Mouse (Mus musculus): ENCODE results near the gene Smyd3.

Gene Smyd3

DNA sequence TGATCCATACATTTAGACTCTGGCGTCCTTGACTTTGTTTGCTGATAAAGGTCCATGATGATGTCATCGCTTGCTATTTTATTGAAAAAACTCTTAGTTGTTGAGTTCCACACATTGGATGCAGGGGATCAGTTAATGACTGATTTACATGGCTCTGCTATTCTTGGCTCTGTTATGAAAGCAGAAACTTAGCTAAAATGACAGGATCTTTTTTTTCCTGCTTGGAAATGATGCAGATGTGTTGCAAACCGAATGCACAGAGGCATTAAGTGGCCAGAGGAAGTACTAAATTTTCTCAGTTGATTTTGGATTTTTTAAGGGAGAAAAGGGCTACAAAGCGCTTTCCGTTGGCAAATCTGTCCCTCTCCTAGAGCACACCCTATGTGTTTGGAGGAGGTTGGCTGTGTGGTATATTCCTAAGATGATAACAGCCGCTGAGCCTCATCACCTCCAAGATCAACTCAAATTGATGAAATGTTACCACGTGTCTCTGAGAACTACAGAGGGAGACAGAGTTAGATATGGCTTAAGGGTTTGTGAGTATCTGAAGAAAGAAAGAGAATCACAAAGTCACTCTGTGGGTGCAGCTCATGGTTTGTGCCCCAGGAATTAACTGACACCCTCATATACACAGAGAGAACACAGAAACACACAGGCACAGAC lies 402.9 kb downstream of the Smyd3 start:
- no peak for DNase-seq (ENCODE audit: low spot score)

DNA sequence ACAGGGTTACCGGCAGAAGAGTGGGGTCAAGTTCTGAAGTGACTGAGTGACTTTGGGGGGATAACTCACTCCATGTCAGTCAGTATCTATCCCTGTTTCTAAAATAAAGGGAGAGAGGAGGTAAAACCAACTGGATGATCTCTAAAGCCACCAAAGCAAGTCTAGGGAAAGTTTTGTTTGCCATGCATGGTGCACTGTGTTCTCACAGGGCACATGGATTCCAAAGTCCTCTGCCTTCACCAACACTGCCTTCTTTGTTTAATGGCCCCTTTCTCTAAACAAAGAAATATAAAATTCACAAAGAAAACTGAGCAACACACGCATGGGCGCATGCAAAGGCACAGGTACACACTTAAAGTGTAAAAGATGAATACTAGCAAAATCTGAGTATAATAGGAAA lies 403.5 kb downstream of the Smyd3 start:
- no peak for DNase-seq (ENCODE audit: low spot score)

DNA sequence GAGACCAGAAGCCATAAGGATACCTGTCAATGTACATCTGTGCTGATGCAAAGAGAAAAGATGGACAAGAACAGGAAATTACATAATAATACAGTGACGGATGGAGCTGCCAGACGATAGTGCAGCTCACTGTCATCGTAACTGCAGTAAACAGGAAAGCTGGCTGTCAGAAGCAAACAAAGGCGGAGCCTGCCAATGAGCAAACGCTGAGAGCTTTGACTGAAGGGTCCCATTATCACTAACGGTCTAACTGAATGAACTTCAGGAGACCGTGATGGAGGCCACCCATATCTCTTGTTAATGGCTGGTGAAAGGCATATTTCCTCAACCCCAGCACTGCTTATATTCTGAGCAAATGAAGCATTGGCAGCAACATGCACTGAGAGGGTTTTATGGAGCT lies 409.1 kb downstream of the Smyd3 start:
- no peak for DNase-seq (ENCODE audit: low spot score)

DNA sequence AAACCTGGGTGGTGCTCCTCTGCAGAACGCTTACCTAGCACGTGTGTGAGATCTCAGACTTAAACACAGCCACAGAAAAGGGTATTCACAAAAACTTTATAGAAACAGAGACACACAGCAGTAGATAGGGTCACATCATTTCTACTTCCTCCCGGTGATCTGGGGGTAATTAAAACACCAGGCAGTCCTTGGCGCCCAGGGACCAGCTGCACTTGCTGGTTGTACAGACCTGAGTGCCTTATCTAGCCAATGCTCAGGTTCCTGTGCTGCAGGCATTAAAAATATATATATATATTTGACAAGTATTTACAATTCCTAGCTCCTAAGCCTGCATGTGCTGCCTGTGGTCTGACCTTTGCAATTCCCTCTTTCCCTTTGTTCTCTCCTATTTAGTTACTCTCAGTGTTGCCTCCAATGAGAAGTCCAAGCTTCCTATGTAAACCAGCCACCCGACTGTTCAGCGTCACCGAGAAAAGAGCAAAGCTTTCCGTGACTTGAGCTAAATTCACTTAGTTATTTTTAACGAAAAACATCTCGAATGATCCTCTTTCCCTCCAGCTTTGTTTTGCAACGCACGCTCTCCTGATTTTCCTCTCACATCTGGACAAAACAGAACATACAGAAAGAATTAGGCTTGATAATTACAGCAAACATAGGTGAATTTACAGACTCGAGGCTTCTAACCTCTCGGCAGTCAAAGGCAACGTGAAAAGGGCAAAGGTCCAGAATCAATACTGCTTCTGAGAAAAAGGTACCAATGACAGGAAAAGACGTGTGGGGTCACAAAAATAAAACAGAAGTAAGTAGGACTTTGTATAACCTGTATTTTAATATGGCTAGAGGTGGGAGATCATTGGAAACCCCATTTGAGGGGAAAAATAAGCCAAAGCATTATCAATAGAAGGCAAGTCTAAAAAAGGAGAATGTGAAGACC lies 409.8 kb downstream of the Smyd3 start:
- no peak for DNase-seq (ENCODE audit: low spot score)

DNA sequence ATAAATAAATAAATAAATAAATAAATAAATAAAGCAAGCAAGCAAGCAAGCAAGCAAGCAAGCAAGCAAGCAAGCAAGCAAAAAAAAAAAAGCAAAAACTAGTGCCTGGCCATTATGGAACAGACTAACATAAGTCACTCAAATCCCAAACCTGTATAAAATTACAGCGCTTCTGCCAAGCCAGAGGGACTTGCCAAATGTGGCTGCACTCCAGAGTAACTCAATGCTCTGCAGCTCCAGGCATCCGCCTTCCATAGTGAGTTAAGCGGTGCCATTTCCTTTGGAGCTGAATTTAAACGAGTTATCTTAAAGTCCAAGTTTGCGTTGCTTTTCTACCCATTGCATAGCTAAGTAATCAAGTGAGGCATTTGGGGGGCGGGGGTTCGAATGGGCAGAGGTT lies 410.6 kb downstream of the Smyd3 start:
- no peak for DNase-seq (ENCODE audit: low spot score)

DNA sequence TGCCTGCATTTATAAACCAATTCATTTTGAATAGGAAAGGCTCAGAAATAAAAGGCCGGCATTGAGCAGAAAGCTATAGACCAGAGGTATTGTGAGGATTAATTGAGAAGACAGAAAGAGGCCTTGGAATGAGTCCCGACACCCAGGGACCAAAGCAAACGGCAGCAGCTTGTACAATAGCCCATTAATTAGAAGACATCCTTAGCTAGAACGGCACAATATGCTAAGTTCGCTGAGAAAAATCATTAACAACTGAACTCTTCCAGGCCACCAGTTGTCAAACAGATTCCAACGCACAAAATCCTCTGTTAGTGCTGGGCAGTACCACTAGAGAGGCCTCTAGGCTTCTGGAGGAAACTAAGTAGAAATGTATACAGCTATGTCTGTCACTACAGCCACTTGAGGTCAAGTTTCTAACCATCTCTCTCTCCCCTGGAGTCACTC lies 411.1 kb downstream of the Smyd3 start:
- DNase-seq (ENCODE audit: low spot score): no peak

DNA sequence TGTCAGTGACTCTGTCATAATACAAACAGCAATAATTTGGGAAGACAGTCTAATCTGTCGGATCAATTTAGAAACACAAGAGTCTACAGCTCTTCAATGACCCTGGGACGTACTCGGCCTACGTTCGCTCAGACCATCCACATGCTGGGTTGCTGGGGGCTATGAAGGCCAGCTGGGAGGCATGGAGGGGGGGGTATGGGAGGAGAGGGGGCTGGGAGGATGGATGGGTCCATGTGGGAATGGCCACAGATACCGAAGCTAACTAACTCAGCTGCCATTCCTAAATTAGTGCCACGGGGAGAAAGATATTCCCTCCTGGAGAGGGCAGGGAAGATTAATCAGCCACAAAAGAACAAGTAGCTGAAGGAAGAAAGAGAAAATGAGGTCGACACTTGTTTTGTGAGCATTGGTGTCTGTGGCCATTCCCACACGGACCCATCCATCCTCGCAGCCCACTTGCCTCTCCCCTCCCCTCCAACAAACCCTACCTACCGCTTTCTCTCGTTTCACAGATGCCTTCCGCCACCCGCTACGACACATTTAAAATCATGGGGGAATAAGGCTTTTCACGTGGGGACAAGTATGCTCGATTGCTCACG lies 411.6 kb downstream of the Smyd3 start:
- no peak for DNase-seq (ENCODE audit: low spot score)

DNA sequence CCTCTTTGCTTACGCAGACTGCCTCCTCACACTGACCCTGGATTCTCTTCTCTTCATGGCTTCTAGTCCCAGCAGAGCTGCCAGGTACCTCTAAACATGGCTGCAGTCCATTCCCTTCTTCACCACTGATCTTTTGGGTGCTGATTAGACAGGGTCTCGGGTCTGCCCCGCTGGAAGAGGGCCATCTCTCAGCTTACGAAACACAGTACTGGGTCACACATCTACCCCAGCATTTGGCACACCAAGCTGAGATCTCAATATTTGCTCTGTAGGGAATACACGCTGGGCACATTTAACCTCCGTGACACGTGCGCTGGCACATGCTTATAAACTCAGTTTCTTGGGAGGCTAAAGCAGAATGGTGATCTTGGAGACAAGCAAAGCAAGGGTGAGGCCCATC lies 413.4 kb downstream of the Smyd3 start:
- no peak for DNase-seq (ENCODE audit: low spot score)

DNA sequence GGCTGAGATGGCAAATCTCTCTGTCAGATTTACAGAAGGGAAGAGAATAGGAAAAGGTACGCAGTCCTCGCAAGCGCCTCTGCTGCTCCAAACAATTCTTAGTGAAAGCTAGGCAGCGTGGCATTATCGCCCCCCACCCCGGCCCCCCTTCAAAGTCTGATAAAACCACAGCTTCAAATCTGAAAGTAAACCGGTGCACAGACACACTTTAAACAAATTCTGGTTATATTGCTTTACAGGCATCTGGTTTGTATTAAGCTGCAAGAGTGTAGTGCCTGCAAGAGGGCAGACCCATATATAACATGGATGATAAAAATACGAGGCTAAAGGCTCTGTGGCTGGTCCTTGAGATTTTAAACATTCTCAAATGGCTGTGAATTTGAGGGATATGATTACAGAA lies 420.8 kb downstream of the Smyd3 start:
- no peak for DNase-seq (ENCODE audit: low spot score)

DNA sequence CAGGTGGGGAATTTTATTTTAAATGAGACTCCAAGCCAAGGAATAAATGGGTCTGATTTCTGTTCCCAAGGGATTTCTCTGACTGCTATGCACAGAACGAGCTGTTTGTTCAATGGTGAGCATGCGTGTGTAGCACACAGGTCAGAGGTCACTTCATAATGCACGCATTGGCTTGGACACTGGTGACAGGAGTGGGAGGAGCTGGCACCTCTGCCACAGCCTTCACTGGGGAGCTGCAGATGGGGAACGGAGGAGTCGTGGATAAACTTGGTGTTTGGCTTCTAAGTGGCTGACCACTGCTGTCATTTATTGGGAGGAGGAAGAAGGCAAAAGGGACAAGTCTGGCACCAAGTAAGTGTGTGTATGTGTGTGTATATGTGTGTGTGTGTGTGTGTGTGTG lies 421.5 kb downstream of the Smyd3 start:
- DNase-seq (ENCODE audit: low spot score): no peak

DNA sequence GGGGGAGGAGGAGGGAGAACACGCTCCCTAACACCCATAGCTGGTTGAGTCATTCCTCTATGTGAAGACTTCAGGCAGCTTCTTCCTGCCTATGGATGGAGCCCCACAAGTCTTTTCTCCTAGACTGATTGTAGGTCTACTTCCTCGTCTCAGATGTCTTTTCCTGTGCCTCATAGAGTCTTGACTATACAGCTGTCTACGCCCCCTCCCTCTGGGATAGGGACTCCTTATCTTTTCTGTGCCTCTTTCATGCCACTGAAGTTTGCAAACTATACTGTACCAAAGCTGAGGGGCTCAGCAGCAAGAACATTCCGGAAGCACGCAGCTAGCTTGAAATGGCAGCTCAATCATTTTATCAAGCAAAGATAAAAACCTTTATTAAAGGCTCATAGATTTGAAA lies 428.7 kb downstream of the Smyd3 start:
- no peak for DNase-seq (ENCODE audit: low spot score)

DNA sequence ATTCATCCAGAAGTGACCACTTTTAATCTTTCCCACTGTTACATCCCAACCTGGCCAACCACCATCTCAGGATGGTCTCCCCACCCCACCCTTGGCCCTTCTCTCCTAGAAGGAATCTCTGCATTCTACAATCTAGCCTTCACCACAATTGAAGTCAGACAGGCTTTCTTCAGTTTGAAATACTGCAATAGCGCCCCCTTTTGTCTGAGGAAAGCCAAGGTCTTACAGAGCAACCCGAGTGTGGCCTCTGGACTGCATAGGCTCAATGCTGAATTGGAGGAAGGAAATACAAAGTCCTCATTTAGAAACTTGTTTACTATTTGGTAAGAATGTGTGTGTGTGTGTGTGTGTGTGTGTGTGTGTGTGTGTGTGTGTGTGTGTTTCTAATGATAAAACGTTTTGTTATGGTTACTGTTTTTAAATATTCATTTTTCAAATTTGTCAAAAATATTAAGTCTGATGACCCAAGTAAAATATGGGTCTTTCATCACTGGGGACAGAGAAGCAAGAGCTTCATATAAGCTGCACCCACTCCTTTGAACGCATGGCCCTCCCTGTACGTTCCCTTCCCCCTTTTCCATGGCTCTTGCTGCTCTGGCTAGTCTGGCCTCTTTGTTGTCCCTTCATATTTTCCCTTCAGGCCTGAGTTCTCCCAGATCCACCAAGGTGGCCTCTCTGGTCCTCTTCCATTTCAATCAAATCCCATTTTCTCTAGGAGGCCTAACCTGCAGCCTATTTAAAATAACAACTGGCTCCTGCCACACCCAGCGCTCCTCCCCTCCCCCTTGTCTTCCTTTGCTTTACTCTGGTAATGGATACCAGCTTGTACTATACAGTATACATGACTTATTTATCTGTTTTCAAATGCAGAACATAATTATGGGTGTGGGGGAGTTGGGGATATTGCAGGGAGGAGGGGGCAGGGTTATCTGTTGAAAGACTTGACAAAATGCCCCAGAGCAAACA lies 430.5 kb downstream of the Smyd3 start:
- peak; percentile 11 for DNase-seq (ENCODE audit: low spot score)

DNA sequence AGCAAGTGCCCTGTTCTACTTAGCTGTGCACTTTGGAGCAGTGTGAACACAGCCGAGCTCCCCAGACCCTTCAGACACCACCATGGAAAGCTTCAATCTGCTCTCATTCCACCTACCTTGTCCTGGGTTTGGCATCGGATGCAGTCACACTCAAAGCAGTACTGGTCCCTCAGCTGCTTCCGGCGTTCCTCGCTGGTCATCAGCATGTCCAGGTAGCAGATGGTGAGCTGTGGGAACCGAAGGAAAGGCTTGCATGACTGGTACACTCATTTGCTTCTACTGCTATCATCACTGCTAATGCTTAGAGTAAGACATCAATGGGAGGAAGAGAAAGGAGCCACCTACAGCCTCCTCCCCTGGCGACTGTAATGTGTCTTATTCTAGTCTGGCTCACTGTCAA lies 431.6 kb downstream of the Smyd3 start:
- no peak for DNase-seq (ENCODE audit: low spot score)

DNA sequence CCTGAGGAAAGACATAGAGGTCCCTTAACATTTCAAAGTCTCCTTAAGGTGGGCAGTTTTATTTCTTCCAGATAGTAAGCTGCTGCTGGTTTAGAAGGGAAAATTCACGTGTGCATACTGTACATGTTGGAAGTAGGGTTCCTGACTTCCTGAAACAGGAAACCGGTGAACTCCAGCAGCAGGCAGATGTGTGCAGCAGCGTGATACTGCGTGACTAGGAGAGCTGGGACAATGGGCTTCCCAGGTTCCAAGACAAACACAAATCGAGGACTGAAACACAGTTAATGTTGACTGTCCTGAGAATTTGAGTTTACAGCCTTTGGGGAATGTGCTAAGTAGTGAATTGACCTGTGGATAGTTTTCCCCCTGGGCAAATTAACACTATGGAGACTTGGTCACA lies 434.7 kb downstream of the Smyd3 start:
- DNase-seq (ENCODE audit: low spot score): no peak

DNA sequence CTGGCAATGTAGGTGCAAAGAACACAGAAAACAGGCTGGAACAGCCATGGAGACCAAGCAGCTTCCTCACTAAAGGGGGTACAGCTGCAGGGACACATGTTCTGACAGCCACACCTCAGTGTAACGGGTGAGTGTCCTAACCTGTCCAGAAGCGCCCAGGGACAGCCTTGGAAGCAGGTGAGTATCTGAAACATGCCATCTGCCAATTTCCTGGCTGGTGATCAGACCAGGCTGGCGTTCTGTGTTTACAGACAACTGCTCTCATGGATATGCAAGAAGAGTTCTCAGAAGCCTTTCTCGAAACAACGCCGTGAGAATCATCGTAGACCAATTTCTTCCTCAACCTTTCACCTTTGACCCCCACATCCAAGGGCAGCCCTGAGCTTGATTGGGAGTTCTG lies 444.0 kb downstream of the Smyd3 start:
- DNase-seq (ENCODE audit: low spot score): no peak

DNA sequence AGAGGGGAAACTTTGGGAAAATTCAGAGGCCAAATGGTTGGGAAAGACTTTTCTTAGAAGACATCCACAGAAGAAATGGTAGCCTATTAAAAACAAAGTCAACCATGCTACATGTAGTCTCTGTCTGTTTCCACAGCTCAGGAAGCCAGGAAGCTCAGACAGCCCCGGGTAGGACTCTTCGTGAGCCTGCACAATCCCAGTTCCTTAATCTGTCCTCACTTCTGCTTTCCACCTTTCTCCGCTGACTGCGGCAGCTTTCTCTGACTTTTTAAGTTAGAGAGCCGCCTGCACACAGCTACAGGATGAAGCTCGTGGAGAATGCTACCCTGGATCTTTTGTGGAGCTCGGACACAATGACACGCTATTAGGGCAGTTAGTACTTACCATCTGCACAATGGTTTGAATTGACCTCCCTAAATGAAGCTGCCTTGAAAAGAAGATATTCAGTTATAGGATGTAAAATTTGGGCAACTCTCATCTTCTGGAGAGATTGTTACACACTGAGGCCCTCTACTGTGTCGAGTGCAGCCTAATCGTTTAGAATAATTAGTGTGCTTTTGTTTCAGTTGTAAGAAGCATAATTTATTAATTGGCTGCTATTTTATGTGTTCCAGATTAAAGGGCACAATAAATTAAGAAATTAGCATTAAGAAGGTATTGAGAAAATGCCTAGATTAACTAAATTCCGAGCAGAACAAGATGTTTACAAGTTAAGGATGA lies 444.7 kb downstream of the Smyd3 start:
- no peak for DNase-seq (ENCODE audit: low spot score)

DNA sequence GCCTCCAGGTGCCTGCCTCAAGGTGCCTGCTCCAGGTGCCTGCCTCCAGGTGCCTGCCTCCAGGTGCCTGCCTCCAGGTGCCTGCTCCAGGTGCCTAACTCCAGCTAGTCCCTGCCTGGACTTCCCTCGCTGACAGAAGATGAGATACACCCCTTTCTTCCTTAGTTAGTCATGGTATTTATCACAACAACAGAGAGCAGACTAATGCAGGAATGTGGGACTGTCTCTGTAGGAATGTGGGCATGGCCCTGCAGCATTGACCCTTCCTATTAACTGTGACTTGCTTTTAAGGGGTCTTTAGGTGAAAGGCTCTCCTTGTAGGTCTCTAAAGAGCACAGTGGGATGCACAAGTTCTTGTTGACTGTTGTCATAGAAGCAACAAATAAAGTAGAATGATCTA lies 445.4 kb downstream of the Smyd3 start:
- DNase-seq (ENCODE audit: low spot score): no peak

DNA sequence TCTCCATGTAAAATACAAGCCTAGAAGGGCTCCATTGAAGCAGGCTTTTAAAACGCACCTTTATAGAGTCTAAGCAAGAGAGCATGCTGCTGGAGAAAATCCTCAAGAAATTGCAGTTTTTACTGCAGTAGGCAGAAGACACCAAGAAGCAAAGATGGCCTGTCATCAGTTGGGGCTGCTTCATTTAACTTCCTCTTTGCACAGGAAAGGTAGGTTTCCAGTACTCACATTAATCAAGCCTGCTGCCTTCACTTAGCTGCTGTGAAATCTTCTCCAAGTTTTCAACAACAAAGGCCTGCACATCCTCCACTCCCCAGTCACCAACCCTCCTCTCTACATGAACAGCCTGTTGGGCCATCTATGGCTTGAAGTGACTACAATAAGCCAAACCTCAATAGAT lies 448.9 kb downstream of the Smyd3 start:
- DNase-seq (ENCODE audit: low spot score): no peak

DNA sequence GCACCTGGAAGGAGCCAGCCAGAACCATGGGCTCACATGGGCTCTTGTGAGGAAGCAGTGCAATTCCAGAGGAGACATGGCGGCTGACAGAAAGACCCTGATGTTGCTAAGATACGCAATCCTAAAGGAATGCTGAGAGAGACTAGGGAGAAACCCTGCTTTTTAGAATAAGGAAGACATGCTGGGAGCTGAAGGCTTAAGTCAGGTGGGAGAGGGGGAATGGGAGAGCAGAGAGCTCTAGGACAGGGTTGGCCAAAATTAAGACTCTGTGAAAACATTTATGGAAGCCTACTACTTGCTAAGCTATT lies 452.6 kb downstream of the Smyd3 start:
- no peak for DNase-seq (ENCODE audit: low spot score)

DNA sequence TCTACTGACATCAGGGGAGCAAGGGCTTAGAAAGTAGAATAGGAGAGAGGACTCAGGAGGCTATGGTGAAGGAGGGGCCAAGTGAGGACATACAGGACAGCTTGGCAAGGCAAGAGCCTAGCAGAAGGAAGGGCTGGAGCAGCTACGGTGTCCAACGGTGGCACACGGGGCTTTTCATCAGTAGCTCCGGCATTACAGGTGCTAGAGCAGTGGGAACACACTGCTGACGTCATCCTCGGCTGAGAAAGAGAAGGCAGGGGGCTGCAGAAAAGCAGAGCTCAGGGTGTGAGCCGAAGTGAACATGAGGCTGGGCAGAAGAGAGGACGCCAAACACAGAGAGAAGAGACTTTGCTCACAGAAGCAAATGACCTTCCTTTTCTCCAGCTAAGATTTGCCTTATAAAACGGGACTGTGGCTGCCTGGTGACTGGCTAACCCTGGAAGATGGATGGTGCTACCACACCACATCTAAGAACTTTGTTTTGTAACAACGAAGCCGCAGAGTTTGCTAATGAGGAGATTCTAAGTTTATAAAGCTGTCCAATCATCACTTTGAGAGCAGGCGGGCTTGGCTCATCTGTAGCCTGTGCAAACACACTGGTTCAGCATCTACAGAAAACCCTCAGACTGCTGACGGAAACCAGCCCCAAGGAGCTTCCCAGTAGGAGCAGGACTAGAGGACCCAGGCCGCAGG lies 453.1 kb downstream of the Smyd3 start:
- DNase-seq (ENCODE audit: low spot score): no peak

DNA sequence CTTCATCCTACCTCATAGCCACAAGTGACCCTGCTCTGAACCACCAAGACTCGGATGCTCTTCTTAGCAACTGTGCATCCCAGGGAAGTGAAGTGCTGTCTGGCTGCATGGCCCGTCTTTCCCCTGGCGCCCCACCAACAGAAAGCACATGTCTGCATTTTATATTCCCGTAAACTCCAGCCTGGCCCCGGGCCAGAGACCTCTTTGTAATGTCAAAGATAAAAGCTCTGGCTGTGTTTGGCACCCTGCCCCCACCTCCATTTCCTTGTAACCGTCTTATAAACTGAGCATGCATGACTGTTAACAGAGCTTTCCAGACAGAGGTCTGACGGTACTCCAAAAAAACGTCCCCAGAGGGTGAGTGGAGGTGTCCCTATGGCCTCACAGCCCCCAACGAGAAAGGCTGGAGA lies 456.1 kb downstream of the Smyd3 start:
- DNase-seq (ENCODE audit: low spot score): peak; percentile 87

All from urinary bladder, postnatal 14 days (tissue).